Mouse (Mus musculus) left cerebral cortex, adult 9 months (tissue): ENCODE results near the gene Psmb3.
"Not testable (repeated sequence)": the region's sequence is repeated elsewhere in the genome, so short reads cannot be mapped to it uniquely, and the experiment has no call there.

Experiments used
- DNase-seq, 2 experiments: peaks; one replicate each; pipeline ENCODE4 v3.0.0; 2022; ENCODE audit warnings: low spot score in 2 of 2

The Psmb3 gene

DNA sequence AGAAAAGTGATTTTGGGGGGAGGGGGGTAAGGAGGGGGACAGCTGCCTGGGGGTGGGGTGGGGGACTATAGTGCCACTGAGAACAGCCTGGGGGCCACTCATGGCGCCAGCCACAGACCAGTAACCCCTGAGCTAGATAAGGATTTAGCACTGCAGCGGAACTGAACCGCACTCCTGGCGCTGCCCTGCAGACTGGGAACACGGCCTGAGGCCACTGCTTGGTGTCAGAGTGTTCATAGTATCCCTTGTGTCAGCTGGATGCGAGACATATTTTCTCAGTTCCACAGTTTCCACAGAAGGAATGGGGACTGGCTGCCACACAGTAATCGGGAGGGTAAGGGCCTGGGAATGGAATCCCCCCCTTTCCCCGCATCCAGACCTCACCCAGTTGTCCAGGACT is 12.8 kb downstream of the Psmb3 start:
- DNase-seq: no peak

- DNase-seq: no peak
These were observed 14.4 kb downstream of the Psmb3 start for GRCm38 (mm10) chr11:97717369-97718280.

DNA sequence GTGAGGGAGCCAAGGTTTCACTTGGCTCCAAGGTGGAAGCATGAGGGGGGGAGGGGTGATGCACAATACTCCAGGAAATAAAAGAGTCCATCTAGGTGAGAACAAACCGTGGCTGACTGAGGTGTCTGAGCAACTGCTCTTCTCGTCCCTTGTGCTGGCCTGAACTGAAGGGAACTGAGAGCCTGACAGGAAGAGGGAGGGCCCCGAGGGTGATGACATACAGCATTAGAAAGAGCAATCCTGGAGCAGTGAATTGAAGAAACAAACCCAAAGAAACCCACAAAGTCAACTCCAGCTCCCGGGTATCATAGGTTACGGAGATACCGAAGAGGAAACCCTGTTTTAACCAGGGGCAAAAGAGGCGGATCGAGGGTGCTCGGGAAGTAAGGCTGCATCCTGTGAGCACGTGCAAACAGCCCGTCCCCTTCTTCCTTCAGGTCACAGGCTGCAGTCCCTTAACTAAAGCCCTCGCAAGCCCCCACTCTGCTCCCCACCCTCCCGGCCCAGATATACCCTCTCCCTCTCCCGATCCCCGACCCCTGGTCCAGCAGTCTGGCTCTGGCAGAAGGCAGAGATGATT is 15.2 kb downstream of the Psmb3 start:
- DNase-seq: no peak

- DNase-seq: no peak
These were observed 15.8 kb downstream of the Psmb3 start for GRCm38 (mm10) chr11:97719041-97719440.

DNA sequence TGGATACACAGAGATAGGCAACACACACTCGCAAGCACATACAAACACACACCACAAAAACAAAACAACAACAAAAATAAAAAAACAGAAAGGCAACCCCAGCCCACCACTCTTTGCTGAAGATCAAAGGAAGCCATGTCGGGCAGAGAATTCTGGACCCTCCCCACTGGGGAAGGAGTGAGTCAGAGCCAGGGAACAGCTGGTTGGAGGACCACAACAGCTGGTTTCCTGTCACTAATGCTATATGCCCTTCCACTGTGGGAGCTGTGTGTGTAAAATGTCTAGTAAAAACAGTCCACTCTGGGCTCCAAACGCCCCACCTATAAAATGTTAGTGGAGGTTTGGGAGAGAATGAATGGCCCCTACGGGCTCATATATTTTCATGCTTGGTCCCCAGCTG is 18.1 kb downstream of the Psmb3 start:
- DNase-seq: no peak

GRCm38 (mm10) chr11:97723709-97724108 is 20.5 kb downstream of the Psmb3 start:
- DNase-seq: no peak

DNA sequence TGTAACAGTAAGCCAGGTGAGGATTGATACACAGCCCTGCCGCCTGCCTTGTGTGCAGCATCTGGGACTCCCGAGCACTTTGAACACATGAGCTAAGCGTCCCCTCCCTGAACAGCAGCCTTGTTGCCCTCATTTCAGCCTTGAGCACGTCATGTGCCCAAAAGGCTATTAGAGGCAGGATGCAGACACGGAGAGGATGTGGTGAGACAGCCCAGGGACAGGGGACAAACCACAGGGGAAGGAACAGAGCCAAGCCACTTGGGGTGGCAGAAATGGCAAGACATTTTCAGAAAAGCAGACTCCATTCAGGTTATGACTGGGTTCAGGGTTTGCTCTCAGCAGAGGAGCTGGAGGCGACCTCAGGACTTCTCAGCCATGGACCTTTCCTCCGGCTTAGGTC is 25.1 kb downstream of the Psmb3 start:
- DNase-seq: no peak

GRCm38 (mm10) chr11:97728730-97729129 is 25.5 kb downstream of the Psmb3 start:
- no peak for DNase-seq

GRCm38 (mm10) chr11:97733689-97734088 is 30.5 kb downstream of the Psmb3 start:
- DNase-seq: no peak

GRCm38 (mm10) chr11:97734810-97735209 is 31.6 kb downstream of the Psmb3 start:
- not testable (repeated sequence) for DNase-seq

- no peak for DNase-seq
These were observed 33.4 kb downstream of the Psmb3 start for GRCm38 (mm10) chr11:97736645-97737044.

- no peak for DNase-seq
These were observed 34.4 kb downstream of the Psmb3 start for GRCm38 (mm10) chr11:97737600-97737999.

DNA sequence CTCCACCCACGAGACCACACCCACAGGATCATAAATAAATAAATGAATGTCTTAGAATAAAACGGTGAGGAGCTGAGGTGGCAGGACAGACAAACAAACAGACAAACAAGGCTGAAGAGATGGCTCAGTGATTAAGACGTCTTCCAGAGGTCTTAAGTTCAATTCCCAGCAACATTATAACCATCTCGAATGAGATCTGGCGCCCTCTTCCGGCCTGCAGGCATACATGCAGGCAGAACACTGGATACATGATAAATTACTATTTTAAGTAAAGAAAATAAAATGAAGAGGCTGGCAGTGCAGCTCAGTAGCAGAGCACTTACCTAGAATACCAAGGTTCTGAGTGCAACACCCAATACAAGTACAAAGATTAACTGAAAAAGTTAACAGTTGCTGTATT is 35.5 kb downstream of the Psmb3 start:
- no peak for DNase-seq

DNA sequence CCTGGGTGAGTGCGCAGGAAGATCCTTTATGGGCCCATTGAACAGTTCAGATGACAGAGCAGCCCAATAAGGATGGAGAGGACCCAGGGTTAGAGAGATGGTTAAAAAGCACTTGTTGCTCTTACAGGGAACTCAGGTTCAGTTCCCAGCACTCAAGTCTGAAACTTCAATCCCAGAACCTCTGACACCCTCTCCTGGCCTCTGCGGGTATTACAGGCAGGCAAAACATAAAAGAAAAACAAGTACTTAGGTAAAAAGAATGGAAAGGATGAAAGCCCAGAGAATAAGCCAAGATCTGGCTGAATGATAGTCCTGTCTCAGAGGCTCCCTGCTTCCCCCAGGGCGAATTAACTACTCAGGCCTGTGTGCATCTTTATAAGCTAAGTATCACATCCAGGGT is 36.0 kb downstream of the Psmb3 start:
- DNase-seq: no peak

- DNase-seq: peak in 1 of 2 experiments; percentile 38
These were observed 37.0 kb downstream of the Psmb3 start for GRCm38 (mm10) chr11:97740190-97740589.

DNA sequence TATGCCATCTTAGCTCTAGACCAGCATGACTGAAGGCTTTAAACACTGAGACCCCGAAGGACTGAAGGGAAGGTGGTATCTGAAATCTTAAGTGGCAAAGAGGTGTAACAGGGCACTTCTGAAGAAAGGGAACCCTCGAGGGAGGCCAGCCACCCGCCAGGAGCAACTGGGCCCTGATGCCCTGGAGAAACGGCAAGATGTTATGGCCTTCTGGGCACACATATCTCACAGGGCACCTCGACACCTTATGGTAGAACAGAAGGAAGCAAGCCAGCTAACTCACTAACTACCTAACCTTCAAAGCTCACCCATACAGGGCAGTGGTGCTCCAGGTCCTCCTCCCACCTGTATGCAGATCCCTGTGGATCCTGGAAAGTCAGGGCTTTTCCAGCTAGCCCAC is 39.0 kb downstream of the Psmb3 start:
- no peak for DNase-seq

DNA sequence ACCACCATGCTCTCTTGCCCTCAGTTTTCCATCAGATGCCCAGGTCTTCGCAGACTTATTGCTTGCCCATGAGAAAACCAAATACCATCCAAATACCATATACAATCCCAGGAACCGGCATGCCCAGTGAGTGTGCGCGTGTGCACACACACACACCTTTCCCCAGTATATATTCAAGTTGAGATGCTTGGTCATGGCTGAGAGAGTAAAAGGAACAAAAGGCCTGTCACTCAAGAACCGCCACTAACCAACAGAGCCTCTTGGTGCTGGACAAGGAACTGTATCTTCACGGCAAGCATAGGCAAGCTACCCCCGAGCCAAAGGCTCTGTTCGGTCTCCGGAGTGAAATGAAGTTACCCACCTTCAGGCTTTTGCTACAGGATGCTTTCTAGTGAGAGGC is 39.4 kb downstream of the Psmb3 start:
- DNase-seq: no peak

DNA sequence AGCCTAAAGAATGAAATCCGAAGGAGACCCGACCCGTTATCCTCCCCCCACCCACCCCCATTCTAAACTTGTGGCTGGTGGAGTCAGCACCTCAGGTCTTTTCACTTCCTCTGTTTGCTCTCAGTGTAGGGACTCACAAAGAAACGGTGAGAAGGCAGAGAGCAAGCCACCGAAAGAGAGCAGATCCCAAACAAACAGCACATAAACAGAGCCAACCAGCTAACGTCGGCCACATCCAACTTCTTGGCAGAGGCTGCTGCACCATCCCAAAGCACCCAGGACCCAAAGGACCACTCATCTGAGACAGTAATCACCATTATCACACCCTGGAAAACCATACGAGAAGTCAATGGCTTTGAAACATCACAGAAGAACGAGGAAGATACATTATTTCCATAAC is 40.2 kb downstream of the Psmb3 start:
- DNase-seq: no peak

DNA sequence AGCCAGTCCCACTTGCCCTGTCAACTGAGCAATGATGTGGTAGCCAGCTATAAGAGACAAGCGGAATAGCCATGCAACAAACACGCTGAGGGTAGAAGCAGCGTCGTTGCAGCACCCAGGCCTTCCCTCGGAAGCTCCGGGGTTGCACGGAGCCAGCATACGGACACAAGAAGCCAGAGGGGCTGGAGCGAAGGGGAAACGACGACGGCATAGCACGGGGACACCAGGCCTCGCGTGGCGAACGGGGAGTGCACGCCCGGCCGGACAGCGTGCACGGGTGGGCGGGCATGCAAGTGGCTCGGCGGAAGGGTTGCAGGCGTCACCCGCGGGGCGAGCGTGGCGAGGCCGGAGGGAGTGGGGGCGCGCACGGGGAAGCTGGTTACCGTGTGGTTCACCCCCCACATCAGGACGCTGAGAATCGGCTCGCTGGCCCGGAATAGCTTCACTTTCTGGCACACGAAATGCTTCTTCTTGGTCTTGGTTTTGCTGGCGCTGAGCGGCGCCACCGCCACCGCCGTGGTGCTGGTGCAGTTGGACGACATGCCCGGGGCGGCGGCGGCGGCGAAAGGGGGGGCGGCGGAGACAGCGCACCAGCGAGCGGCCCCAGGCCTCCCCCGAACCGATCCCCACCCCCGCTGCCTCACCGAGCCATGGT is 41.0 kb downstream of the Psmb3 start, which contains the start of gene Pip4k2b:
Pip4k2b (minus strand) TSS at position 642 of the 655 bp plus-strand sequence.
- peak in 1 of 2 experiments; percentile 52 for DNase-seq

DNA sequence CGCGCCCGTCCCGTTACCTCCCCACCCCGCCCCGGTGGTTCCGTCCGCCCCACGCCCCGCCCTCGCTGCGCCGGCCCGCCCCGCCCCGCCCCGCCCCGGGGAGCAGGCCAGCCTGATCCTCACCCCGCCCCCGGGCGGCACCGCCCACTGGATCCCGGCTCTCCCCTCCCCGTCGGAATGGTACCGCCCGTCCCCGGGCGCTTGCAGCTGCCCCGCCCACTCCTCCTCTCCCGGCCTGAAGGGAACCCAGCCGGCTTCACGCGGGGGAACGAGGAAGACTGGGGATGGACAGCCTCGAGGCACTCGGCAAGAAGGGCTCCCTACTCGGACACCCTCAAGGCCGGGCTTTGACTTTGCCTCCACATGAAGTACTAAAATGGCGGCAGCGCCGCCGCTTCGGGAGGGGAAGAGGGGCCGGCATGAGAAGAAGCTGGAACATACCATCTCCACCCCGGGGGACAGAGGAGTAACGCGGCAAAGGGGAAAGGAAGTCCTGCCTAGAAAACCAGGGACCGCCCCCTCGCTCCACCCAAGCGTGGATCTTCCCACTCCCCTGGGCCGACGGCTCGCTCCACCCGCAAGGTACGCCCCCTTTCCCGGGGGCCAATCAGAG is 41.6 kb downstream of the Psmb3 start:
- peak; percentile 95 to 99 for DNase-seq

DNA sequence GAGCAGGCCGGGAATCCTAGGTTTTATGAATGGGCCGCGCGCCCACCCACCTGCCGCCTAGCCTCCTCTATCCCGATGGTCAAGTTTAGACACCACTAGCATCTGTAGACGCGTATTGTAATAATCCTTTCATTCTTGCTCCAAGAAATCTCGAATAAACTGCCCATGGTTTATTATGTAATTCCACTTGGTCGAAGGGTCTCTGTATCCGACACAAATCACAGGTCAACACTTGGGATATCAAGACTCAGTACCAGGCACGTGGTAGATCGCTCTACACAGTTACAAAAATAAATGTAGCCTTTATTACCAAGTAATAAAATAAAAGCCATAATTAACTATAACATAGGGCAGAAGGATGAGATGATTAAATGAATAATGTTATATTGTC is 42.1 kb downstream of the Psmb3 start:
- DNase-seq: no peak

DNA sequence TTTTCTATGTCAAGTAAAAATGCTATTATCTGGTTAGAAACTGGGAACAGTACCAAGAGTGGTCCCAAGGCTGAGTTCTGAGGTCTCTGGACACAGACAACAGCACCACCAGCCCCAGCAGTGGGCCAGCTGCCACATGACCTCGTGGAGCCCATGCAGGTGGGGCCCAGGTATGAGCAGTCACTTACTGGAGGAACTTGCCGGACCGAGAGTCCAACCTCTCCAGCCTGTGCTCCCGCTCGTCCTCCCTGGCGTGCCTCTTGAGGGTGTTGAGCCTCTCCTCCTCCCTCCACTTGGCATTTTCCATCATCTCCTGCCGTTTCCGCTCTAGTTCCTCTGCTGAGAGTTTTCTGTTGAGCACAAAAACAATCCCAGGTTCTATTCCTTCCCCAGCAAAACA is 44.6 kb downstream of the Psmb3 start:
- DNase-seq: no peak
